In genomic region chr10:40067529-40067928, GRCm38 (mm10) we compare ENCODE assay signal across 25 mouse cellular contexts. TPM values are rescaled to one million over a fixed set of nuclear protein-coding genes. Genes with fewer than 3 reads are reported as not detected.
A peak's percentile ranks its signal among the peaks of the same experiment; 100 is the strongest.
DNase-seq lines count a peak whose midpoint lies in the region; ATAC-seq and TF ChIP-seq lines count a peak whose summit lies in the region.
"Had no signal": no experiment of that assay in that cellular context is flagged by ENCODE, and none has a peak within 500 bp of the region (broad histone marks: within the 10 kb centered on the region; RNA-seq: fewer than 3 reads in every experiment).

No protein-coding gene starts in this region.

- no peak for TF ChIP-seq POLR2A in kidney, adult 2 months (IDR thresholded peaks at IDR 0.05; ENCODE audit: low read depth, low read length)
- no peak for TF ChIP-seq POLR2A in brain, embryonic 14.5 days (IDR thresholded peaks at IDR 0.05; ENCODE audit: borderline replicate concordance, extremely low read depth, insufficient read depth, insufficient read length, poor library complexity, severe bottlenecking)

- no peak overlapping the region for H3K27ac ChIP-seq in forebrain, embryonic 14.5 days (ENCODE audit: low read depth, low read length)
- no peak overlapping the region for H3K27ac ChIP-seq in forebrain, embryonic 13.5 days
- H3K27ac ChIP-seq in heart, embryonic 12.5 days (ENCODE audit: poor library complexity, severe bottlenecking) = peak overlapping the region; percentile 16; the same call in 1 of the 2 replicates
- H3K27ac ChIP-seq in heart, embryonic 10.5 days = no peak overlapping the region
- H3K27ac ChIP-seq in kidney, adult 2 months (ENCODE audit: insufficient read depth, low read depth, low read length) = peak overlapping the region; percentile 58; the same call in 1 of the 2 replicates
- H3K27ac ChIP-seq: embryonic facial prominence, embryonic 15.5 days; hindbrain, embryonic 15.5 days; intestine, embryonic 15.5 days had no signal

- DNase-seq in forebrain, embryonic 14.5 days (ENCODE audit: low spot score) = peak; percentile 17
- DNase-seq in heart, embryonic 10.5 days (ENCODE audit: low spot score) = no peak
- DNase-seq in kidney, adult 2 months = no peak
- no peak for DNase-seq in kidney, postnatal 25 days
- peak; percentile 32 for DNase-seq in brain, embryonic 14.5 days (ENCODE audit: low read depth)
- DNase-seq in left cerebral cortex, postnatal 25 days (ENCODE audit: low spot score in 2 of 2) = no peak
- DNase-seq: adrenal gland, postnatal 10 days; B cell, adult 2 months; cerebellum, adult 18-20 months; cerebellum, postnatal 10 days; embryo, embryonic 11 days; gastrocnemius, postnatal 10 days; heart, postnatal 36 days; kidney, adult 8-10 months had no signal

- H3K4me2 ChIP-seq in forebrain, embryonic 14.5 days (ENCODE audit: low read length) = no peak overlapping the region
- H3K4me2 ChIP-seq in forebrain, embryonic 13.5 days = no peak overlapping the region
- H3K4me2 ChIP-seq in heart, embryonic 12.5 days = no peak overlapping the region
- H3K4me2 ChIP-seq: embryonic facial prominence, embryonic 15.5 days; heart, embryonic 11.5 days; hindbrain, embryonic 15.5 days; intestine, embryonic 15.5 days had no signal

- H3K9me3 ChIP-seq in forebrain, embryonic 14.5 days (replicated peaks; ENCODE audit: control insufficient read depth, low read length) = no peaks in the 10 kb centered on the region
- no peaks in the 10 kb centered on the region for H3K9me3 ChIP-seq in forebrain, embryonic 13.5 days (replicated peaks)
- H3K9me3 ChIP-seq in heart, embryonic 12.5 days (replicated peaks) = no peaks in the 10 kb centered on the region
- no peaks in the 10 kb centered on the region for H3K9me3 ChIP-seq in heart, embryonic 10.5 days
- H3K9me3 ChIP-seq: embryonic facial prominence, embryonic 15.5 days; G1E; hindbrain, embryonic 15.5 days; intestine, embryonic 15.5 days had no signal

- no peaks in the 10 kb centered on the region for H3K36me3 ChIP-seq in forebrain, embryonic 14.5 days (ENCODE audit: control insufficient read depth, insufficient read depth, low read length)
- H3K36me3 ChIP-seq in forebrain, embryonic 13.5 days (ENCODE audit: poor library complexity, severe bottlenecking) = no peaks in the 10 kb centered on the region
- H3K36me3 ChIP-seq in heart, embryonic 12.5 days = no peaks in the 10 kb centered on the region
- no peaks in the 10 kb centered on the region for H3K36me3 ChIP-seq in heart, embryonic 10.5 days
- no peaks in the 10 kb centered on the region for H3K36me3 ChIP-seq in kidney, adult 2 months (ENCODE audit: control insufficient read depth, insufficient read depth, low read length)
- H3K36me3 ChIP-seq: embryonic facial prominence, embryonic 15.5 days; hindbrain, embryonic 15.5 days; intestine, embryonic 15.5 days had no signal

- no peak overlapping the region for H3K4me3 ChIP-seq in forebrain, embryonic 14.5 days (ENCODE audit: low read depth, low read length)
- H3K4me3 ChIP-seq in forebrain, embryonic 13.5 days = no peak overlapping the region
- H3K4me3 ChIP-seq in heart, embryonic 12.5 days = no peak overlapping the region
- H3K4me3 ChIP-seq in heart, embryonic 10.5 days = no peak overlapping the region
- H3K4me3 ChIP-seq in kidney, adult 2 months (ENCODE audit: insufficient read depth, low read depth, low read length) = no peak overlapping the region
- H3K4me3 ChIP-seq: embryonic facial prominence, embryonic 15.5 days; hindbrain, embryonic 15.5 days; intestine, embryonic 15.5 days had no signal

- TF ChIP-seq CTCF in kidney, adult 2 months (conservative IDR thresholded peaks at IDR 0.05; ENCODE audit: insufficient read depth, insufficient read length, low read depth, low read length) = no peak
- TF ChIP-seq CTCF in brain, embryonic 14.5 days (IDR thresholded peaks at IDR 0.05; ENCODE audit: borderline replicate concordance, extremely low read depth, insufficient read depth, insufficient read length) = no peak

- 11% methylated on average over 1 of the region's 1 CpGs for WGBS in forebrain, embryonic 14.5 days
- WGBS in forebrain, embryonic 13.5 days = 12% methylated on average over 1 of the region's 1 CpGs
- WGBS in heart, embryonic 12.5 days = 69% methylated on average over 1 of the region's 1 CpGs
- 66% methylated on average over 1 of the region's 1 CpGs for WGBS in heart, embryonic 10.5 days
- WGBS in kidney, adult 2 months = 43% methylated on average over 1 of the region's 1 CpGs

- no peaks in the 10 kb centered on the region for H3K4me1 ChIP-seq in forebrain, embryonic 14.5 days (ENCODE audit: control insufficient read depth, insufficient read depth, low read length)
- H3K4me1 ChIP-seq in forebrain, embryonic 13.5 days = peaks cover 3% of the 10 kb centered on the region; the same call in 1 of the 2 replicates
- peaks cover 25% of the 10 kb centered on the region for H3K4me1 ChIP-seq in heart, embryonic 12.5 days (replicated peaks)
- peaks cover 22% of the 10 kb centered on the region for H3K4me1 ChIP-seq in heart, embryonic 10.5 days
- peaks cover 46% of the 10 kb centered on the region for H3K4me1 ChIP-seq in kidney, adult 2 months (ENCODE audit: control insufficient read depth, insufficient read depth, low read length)
- H3K4me1 ChIP-seq: hindbrain, embryonic 15.5 days had no signal

- no peak overlapping the region for H3K9ac ChIP-seq in forebrain, embryonic 14.5 days (ENCODE audit: low read length)
- H3K9ac ChIP-seq in forebrain, embryonic 13.5 days = no peak overlapping the region
- no peak overlapping the region for H3K9ac ChIP-seq in heart, embryonic 12.5 days
- H3K9ac ChIP-seq: embryonic facial prominence, embryonic 15.5 days; hindbrain, embryonic 15.5 days; intestine, embryonic 15.5 days had no signal

- intact Hi-C loops in left cerebral cortex, postnatal 25 days (cut with DNase I) = no loop called here

- no peaks in the 10 kb centered on the region for H3K27me3 ChIP-seq in forebrain, embryonic 14.5 days (replicated peaks; ENCODE audit: control insufficient read depth, insufficient read depth, low read length)
- no peaks in the 10 kb centered on the region for H3K27me3 ChIP-seq in forebrain, embryonic 13.5 days
- H3K27me3 ChIP-seq in heart, embryonic 12.5 days (replicated peaks) = no peaks in the 10 kb centered on the region
- no peaks in the 10 kb centered on the region for H3K27me3 ChIP-seq in heart, embryonic 10.5 days (ENCODE audit: insufficient read depth, poor library complexity, severe bottlenecking)
- no peaks in the 10 kb centered on the region for H3K27me3 ChIP-seq in kidney, adult 2 months (replicated peaks; ENCODE audit: control insufficient read depth, insufficient read depth, low read length)
- H3K27me3 ChIP-seq: embryonic facial prominence, embryonic 15.5 days; hindbrain, embryonic 15.5 days; intestine, embryonic 15.5 days had no signal

- ATAC-seq in forebrain, embryonic 14.5 days = no peak
- no peak for ATAC-seq in forebrain, embryonic 13.5 days
- ATAC-seq in heart, embryonic 12.5 days (ENCODE audit: insufficient number of reproducible peaks, low FRiP score) = no peak
- ATAC-seq: CD4-positive, CD25-positive, alpha-beta regulatory T cell, adult 4 months; intestine, embryonic 15.5 days had no signal

RNA-seq across cellular contexts. Expression of gene Mfsd4b1, which starts 42.5 kb away (rescaled TPM):
- 0.35 and 0.41 TPM in 2 replicates for polyA plus RNA-seq in forebrain, embryonic 14.5 days (2014; fragmentation: Nextera tagmentation; extraction: Ambion mirVana)
- polyA plus RNA-seq in forebrain, embryonic 13.5 days (2015; fragmentation: Nextera tagmentation; extraction: Ambion mirVana) = not detected in 2 replicates
- polyA plus RNA-seq in heart, embryonic 12.5 days (2016; fragmentation: Nextera tagmentation; extraction: Ambion mirVana) = 0.24 and 0.57 TPM in 2 replicates
- 0.18 and 0.22 TPM in 2 replicates for polyA plus RNA-seq in heart, embryonic 10.5 days (2016; fragmentation: Nextera tagmentation; extraction: Ambion mirVana)
- 81.5 and 102 TPM in 2 replicates for polyA plus RNA-seq in kidney, adult 2 months (2012; rRNA removed)
- polyA plus RNA-seq in brain, embryonic 14.5 days (2012; rRNA removed) = 0.11 and 0.33 TPM in 2 replicates
- under 1 TPM; 0.57 to 0.87 TPM for total RNA-seq in left cerebral cortex, postnatal 25 days (2021)
- total RNA-seq: common myeloid progenitor, adult 5-6 weeks had no signal
- polyA plus RNA-seq: CD4-positive, CD25-positive, alpha-beta regulatory T cell, adult 4 months; embryonic facial prominence, embryonic 11.5 days; forebrain, embryonic 11.5 days; G1E had no signal

Comparison
In these comparisons a context has a peak if more than half of its experiments do, and no peak if none do; other contexts are left out.
1. H3K27ac ChIP-seq: peak in heart, embryonic 12.5 days (single experiment) and kidney, adult 2 months (single experiment); none in forebrain, embryonic 14.5 days (single experiment), forebrain, embryonic 13.5 days (single experiment) and heart, embryonic 10.5 days (single experiment).
2. DNase-seq: peak in forebrain, embryonic 14.5 days (single experiment) and brain, embryonic 14.5 days (single experiment); none in heart, embryonic 10.5 days (single experiment), kidney, adult 2 months (single experiment), kidney, postnatal 25 days (0 of 2) and left cerebral cortex, postnatal 25 days (0 of 2).
3. RNA of gene Mfsd4b1, which starts 42.5 kb away (polyA plus RNA-seq): 81.5 to 102 TPM in kidney, adult 2 months; 0.35 to 0.41 TPM in forebrain, embryonic 14.5 days, 0.11 to 0.33 TPM in brain, embryonic 14.5 days, 0.24 to 0.57 TPM in heart, embryonic 12.5 days, 0.18 to 0.22 TPM in heart, embryonic 10.5 days and not detected in forebrain, embryonic 13.5 days; every median in the first group is over 10 times any median in the second.